Mouse (Mus musculus) erythroblast, embryonic 14.5 days (primary cell): ENCODE results near the gene Gnai2.

Source experiments
- GATA1 ChIP-seq: IDR thresholded peaks from 2 replicates; pipeline ENCODE4 v1.6.1; 2012; ENCODE audit warnings: low read length, inconsistent platforms, mixed read lengths
- TAL1 ChIP-seq: IDR thresholded peaks from 3 replicates; pipeline ENCODE4 v1.6.1; 2012; ENCODE audit warnings: low read length, inconsistent platforms, mixed read lengths

- no peak for TF ChIP-seq GATA1
- no peak for TF ChIP-seq TAL1
Observed at GRCm38 (mm10) chr9:107658096-107658495, 22.9 kb upstream of the Gnai2 start.
